8 mouse cellular contexts compared by ENCODE assay signal in the genomic region with DNA sequence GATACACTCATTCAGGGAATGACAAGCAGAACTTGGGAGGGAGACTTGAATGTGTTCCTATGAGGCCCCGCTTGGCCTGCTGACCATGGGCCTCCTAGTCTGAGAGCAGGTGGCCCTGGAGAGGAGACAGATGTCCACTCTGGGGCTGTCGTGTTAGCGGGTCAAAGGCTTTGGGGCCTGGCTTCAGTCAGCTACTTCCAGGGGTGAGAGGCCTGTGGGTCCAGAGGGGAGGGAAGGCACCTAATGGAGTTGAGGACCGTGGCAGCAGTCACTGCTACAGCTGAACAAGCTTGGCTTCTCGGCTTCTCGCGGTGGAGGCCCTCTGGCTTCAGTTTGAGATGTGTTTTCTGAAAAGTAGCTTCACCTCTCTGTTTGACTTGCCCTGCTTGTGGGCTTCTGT. TPM values are rescaled to one million over a fixed set of nuclear protein-coding genes. Genes with fewer than 3 reads are reported as not detected.
DNase-seq lines count a peak whose midpoint lies in the region; ATAC-seq and TF ChIP-seq lines count a peak whose summit lies in the region.
"Not testable (repeated sequence)": the region's sequence is repeated elsewhere in the genome, so short reads cannot be mapped to it uniquely, and the experiment has no call there.

No protein-coding gene starts in this region.

- H3K27ac ChIP-seq in forebrain, embryonic 13.5 days; heart, embryonic 13.5 days (replicated peaks); hindbrain, embryonic 11.5 days (ENCODE audit: low read depth, low read length); hindbrain, postnatal 0 days: not testable (repeated sequence)
- peak overlapping the region; percentile 81 for H3K27ac ChIP-seq in limb, embryonic 10.5 days
- peak overlapping the region; percentile 41; the same call in 1 of the 2 replicates for H3K27ac ChIP-seq in neural tube, embryonic 15.5 days (replicated peaks)

- H3K36me3 ChIP-seq in forebrain, embryonic 13.5 days (ENCODE audit: poor library complexity, severe bottlenecking); heart, embryonic 13.5 days; hindbrain, embryonic 11.5 days (ENCODE audit: control insufficient read depth, insufficient read depth, low read length); hindbrain, postnatal 0 days (ENCODE audit: insufficient read depth, low read length); myocyte (ENCODE audit: control insufficient read depth, insufficient read depth); neural tube, embryonic 15.5 days: not testable (repeated sequence)
- H3K36me3 ChIP-seq in limb, embryonic 10.5 days, result peaks cover 37% of the 10 kb centered on the region

- H3K4me1 ChIP-seq in forebrain, embryonic 13.5 days, result peaks cover 13% of the 10 kb centered on the region
- peaks cover 72% of the 10 kb centered on the region for H3K4me1 ChIP-seq in heart, embryonic 13.5 days
- not testable (repeated sequence) for H3K4me1 ChIP-seq in hindbrain, embryonic 11.5 days (replicated peaks; ENCODE audit: control insufficient read depth, insufficient read depth, low read length); hindbrain, postnatal 0 days (ENCODE audit: insufficient read depth, low read length)
- peaks cover 63% of the 10 kb centered on the region for H3K4me1 ChIP-seq in limb, embryonic 10.5 days
- H3K4me1 ChIP-seq in neural tube, embryonic 15.5 days, result peaks cover 12% of the 10 kb centered on the region

- H3ac ChIP-seq in myocyte (ENCODE audit: control insufficient read depth, insufficient read length), result not testable (repeated sequence)

- H3K4me3 ChIP-seq in forebrain, embryonic 13.5 days; heart, embryonic 13.5 days; hindbrain, embryonic 11.5 days (ENCODE audit: low read depth, low read length); hindbrain, postnatal 0 days (ENCODE audit: low read length); limb, embryonic 10.5 days; myocyte; neural tube, embryonic 15.5 days (replicated peaks): not testable (repeated sequence)

- not testable (repeated sequence) for TF ChIP-seq POLR2A in myocyte (IDR thresholded peaks at IDR 0.05; ENCODE audit: insufficient read length, low read depth)

- H3K9ac ChIP-seq in forebrain, embryonic 13.5 days, result 0 out of 2 replicates have a peak overlapping the region, but pooled peaks have one; percentile 30
- peak overlapping the region; percentile 60 for H3K9ac ChIP-seq in heart, embryonic 13.5 days
- H3K9ac ChIP-seq in hindbrain, embryonic 11.5 days (ENCODE audit: low read depth, low read length); neural tube, embryonic 15.5 days (replicated peaks): not testable (repeated sequence)
- peak overlapping the region; percentile 1; the same call in 1 of the 2 replicates for H3K9ac ChIP-seq in hindbrain, postnatal 0 days (replicated peaks; ENCODE audit: low read length)

- H3K27me3 ChIP-seq in forebrain, embryonic 13.5 days; heart, embryonic 13.5 days (replicated peaks); hindbrain, embryonic 11.5 days (ENCODE audit: control insufficient read depth, insufficient read depth, low read length); hindbrain, postnatal 0 days (ENCODE audit: insufficient read depth, low read length); limb, embryonic 10.5 days (ENCODE audit: low read depth, poor library complexity, severe bottlenecking); myocyte (ENCODE audit: control insufficient read depth, insufficient read depth, insufficient read length); neural tube, embryonic 15.5 days (replicated peaks): not testable (repeated sequence)

- not testable (repeated sequence) for TF ChIP-seq CTCF in hindbrain, postnatal 0 days (IDR thresholded peaks at IDR 0.05; ENCODE audit: low read depth)

- WGBS in forebrain, embryonic 13.5 days, result 36% methylated on average over 7 of the region's 7 CpGs
- 40% methylated on average over 7 of the region's 7 CpGs for WGBS in heart, embryonic 13.5 days
- 42% methylated on average over 7 of the region's 7 CpGs for WGBS in hindbrain, embryonic 11.5 days
- 38% methylated on average over 7 of the region's 7 CpGs for WGBS in hindbrain, postnatal 0 days
- WGBS in limb, embryonic 10.5 days, result 16% methylated on average over 7 of the region's 7 CpGs
- 35% methylated on average over 7 of the region's 7 CpGs for WGBS in neural tube, embryonic 15.5 days

- H3K4me2 ChIP-seq in forebrain, embryonic 13.5 days; heart, embryonic 13.5 days; hindbrain, embryonic 11.5 days (replicated peaks; ENCODE audit: low read depth, low read length); hindbrain, postnatal 0 days (ENCODE audit: low read depth, low read length); neural tube, embryonic 15.5 days: not testable (repeated sequence)
- peak overlapping the region; percentile 14 for H3K4me2 ChIP-seq in myocyte (ENCODE audit: low read depth)

- not testable (repeated sequence) for H3K9me3 ChIP-seq in forebrain, embryonic 13.5 days (replicated peaks); heart, embryonic 13.5 days; hindbrain, embryonic 11.5 days (ENCODE audit: control insufficient read depth, low read length); hindbrain, postnatal 0 days (ENCODE audit: low read length); limb, embryonic 10.5 days (replicated peaks); neural tube, embryonic 15.5 days (replicated peaks)

- peaks cover 98% of the 10 kb centered on the region for H3K79me2 ChIP-seq in myocyte (ENCODE audit: control insufficient read depth, insufficient read depth)

- 0 out of 2 replicates have a peak, but pooled peaks have one; percentile 26 for ATAC-seq in cerebellum, adult (ENCODE audit: insufficient number of reproducible peaks, low FRiP score, low TSS enrichment)
- not testable (repeated sequence) for ATAC-seq in forebrain, embryonic 13.5 days; heart, embryonic 13.5 days (ENCODE audit: extremely low read depth, insufficient number of reproducible peaks, low FRiP score, low TSS enrichment); hindbrain, postnatal 0 days; neural tube, embryonic 15.5 days (ENCODE audit: low FRiP score)
- 0 out of 2 replicates have a peak, but pooled peaks have one; percentile 28 for ATAC-seq in hindbrain, embryonic 11.5 days (ENCODE audit: low FRiP score)

- not testable (repeated sequence) for DNase-seq in hindbrain, embryonic 11.5 days (ENCODE audit: low spot score); hindbrain, postnatal 0 days (ENCODE audit: low spot score); limb, embryonic 10.5 days (ENCODE audit: low spot score)

RNA-seq across cellular contexts. Expression of gene Prep, which starts 17.0 kb away (rescaled TPM):
- 18.3 and 20.3 TPM in 2 replicates for polyA plus RNA-seq in forebrain, embryonic 13.5 days (2015; fragmentation: Nextera tagmentation; extraction: Ambion mirVana)
- 27.8 and 29.6 TPM in 2 replicates for polyA plus RNA-seq in heart, embryonic 13.5 days (2015; fragmentation: Nextera tagmentation; extraction: Ambion mirVana)
- 22.8 and 28.4 TPM in 2 replicates for polyA plus RNA-seq in hindbrain, embryonic 11.5 days (2014; fragmentation: Nextera tagmentation; extraction: Ambion mirVana)
- 22.0 and 23.5 TPM in 2 replicates for total RNA-seq in hindbrain, postnatal 0 days (2014; rRNA removed)
- polyA plus RNA-seq in hindbrain, postnatal 0 days (2015; fragmentation: Nextera tagmentation; extraction: Ambion mirVana), result 19.0 and 21.3 TPM in 2 replicates
- 41.1 and 42.7 TPM in 2 replicates for polyA plus RNA-seq in limb, embryonic 10.5 days (2016; fragmentation: Nextera tagmentation; extraction: Ambion mirVana)
- polyA plus RNA-seq in myocyte (2012; fragmentation: generic; extraction: Trizol), result 35.6 TPM
- polyA plus RNA-seq in neural tube, embryonic 15.5 days (2015; fragmentation: Nextera tagmentation; extraction: Ambion mirVana), result 24.1 and 26.1 TPM in 2 replicates
